Mouse (Mus musculus) liver, postnatal 0 days (tissue): ENCODE data around the gene Tmem45a.

ENCODE experiments used
- CTCF ChIP-seq: sonication (generic); IDR thresholded peaks from 2 replicates; pipeline ENCODE4 v1.5.1; 2016; ENCODE audit warnings: antibody characterized with exemption, low read depth
- EP300 ChIP-seq: IDR thresholded peaks from 2 replicates; pipeline ENCODE4 v1.6.1; 2016; ENCODE audit warnings: antibody characterized with exemption, low read depth, mild to moderate bottlenecking

DNA sequence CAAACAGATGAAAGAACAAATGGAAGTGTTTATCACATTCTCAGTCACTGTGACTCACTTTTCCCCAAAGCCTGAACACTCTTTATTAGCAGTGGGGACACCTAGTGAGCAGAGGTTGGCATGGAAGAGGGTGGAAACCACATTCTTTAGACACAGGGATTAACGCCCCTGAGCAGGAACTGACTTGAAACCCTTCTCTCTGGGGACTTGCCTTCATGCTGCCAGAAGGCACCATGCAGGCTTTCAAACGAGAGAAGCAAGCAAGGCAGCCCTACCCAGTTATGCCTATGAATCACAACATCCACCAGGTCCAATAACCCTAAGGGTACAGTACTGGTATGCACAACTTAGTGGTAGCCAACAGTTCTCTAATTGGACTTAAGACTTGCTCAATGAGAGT lies 12.6 kb downstream of the Tmem45a start:
- TF ChIP-seq CTCF = no peak
- TF ChIP-seq EP300 = no peak
